Mouse (Mus musculus): ENCODE data around the gene Plxna3. TPM values are rescaled to one million over a fixed set of nuclear protein-coding genes. Genes with fewer than 3 reads are reported as not detected.
A peak's percentile ranks its signal among the peaks of the same experiment; 100 is the strongest.

The Plxna3 gene
- 21.2 and 25.3 TPM in 2 replicates for polyA plus RNA-seq (2015; fragmentation: Nextera tagmentation; extraction: Ambion mirVana)

DNA sequence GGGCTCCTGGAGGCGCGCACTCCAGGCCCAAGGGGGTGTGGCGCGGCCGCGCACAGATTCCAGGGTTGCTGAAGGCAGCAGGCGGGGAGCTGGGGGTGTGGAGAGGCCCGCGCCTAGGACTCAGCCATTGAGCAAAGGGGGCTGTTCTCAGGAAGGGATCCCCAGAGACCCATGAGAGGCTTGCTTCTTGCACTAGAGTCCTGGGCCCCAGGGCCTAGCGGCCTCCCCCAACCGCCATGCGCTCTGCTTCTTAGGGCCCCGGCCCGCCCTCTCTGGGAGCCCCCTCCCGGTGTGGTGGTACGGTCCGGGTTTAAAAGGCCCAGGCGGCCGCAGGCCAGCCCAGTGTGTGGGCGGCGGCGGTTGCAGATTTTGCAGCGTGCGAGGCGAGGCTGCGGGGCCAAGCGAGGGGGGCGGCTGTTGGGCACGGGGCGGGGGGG, at the start of gene Plxna3:
Gene Plxna3 (plus strand): TSS at position 342 of the 437 bp plus-strand sequence.
- Histone ChIP-seq H3K4me3 (peak within 1 kb of the TSS; percentile 51), H3K27me3 (no peaks in the 10 kb centered on the region), H3K9me3 (no peaks in the 10 kb centered on the region), H3K4me1 (peaks cover 16% of the 10 kb centered on the region), H3K4me2 (replicated peaks) (peak within 1 kb of the TSS; percentile 73), H3K27ac (peak within 1 kb of the TSS; percentile 74; the same call in 1 of the 2 replicates), H3K9ac (peak within 1 kb of the TSS; percentile 70), H3K36me3 (0 out of 2 replicates have a peak, but pooled peaks cover 6% of the 10 kb centered on the region)
- peak; percentile 96 for ATAC-seq (ENCODE audit: low FRiP score, low read depth)
- WGBS, result 12% methylated on average over 25 of the region's 30 CpGs

DNA sequence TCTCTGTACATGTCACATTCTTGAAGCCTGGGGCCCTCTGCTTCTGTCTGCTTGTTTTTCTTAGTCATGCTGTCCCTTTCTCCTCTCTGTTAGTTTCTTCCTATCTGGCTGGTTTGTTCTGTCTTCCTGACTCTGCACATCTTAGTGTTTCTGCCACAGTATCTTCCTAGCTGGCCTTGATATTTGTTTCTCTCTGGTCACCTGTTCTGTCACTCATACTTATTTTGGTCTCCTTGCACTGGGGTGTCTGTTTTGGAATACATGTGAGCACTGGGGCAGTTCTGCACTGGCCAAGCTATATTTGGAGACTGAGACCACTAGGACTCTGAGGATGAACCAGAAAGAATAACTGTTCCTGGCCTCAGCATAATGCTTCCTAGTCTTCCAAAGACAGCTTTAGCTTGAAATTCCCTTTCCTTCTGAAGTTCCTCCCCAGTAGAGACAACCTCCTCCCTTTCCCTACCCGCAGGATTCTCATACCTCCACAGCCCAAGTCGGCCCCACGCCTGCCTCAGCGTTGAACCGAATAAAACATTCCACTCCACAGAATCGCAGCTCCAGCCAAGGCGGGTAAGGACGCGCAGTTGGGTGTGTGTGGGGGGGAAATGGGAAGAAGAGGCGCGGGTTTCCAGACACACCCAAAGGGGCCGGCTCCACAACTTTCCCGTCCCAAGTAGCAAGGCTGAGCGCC, 47.7 kb upstream of the Plxna3 start:
- 16% methylated on average over 14 of the region's 14 CpGs for WGBS
- H3K9ac ChIP-seq, result peak overlapping the region; percentile 62
- ATAC-seq (ENCODE audit: low FRiP score, low read depth), result no peak

DNA sequence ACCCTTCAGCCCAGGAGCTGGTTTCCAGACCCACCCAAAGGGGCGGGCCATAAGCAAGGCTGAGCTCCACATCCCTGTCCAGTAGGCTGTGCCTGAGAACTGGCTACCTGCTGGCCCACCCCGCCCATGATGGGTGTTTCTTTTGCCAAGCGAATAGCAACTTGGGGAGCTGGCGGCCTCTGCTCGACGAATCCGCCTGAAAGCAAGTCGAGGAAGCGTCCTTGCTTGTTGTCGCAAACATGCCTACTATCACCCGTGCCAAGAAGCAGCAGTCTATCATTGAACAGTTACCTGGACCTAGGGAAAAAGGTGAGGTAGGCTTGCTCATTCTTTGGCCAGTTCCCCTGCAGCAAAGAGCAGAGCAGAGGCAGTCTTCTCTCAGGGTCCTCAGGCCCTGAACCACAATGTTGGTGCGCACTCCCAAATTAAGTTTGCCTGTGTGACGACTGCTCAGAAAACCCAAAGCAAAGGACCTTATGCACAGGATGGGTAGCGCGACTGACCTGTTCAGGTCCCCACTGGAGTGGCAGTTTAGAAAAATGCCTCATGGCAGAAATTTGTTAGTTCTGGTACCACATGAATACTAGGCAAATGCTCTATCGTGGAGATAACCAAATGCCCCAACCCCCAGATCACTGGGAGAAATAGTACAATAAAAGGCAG, 47.0 kb upstream of the Plxna3 start, which contains the start of the genes Taz and Dnase1l1:
Gene Taz (plus strand): TSS at position 181 of the 663 bp plus-strand sequence.
Gene Dnase1l1 (minus strand): TSS at position 606 of the 663 bp plus-strand sequence.
- WGBS, result 17% methylated on average over 16 of the region's 16 CpGs
- no peaks in the 10 kb centered on the region for H3K9me3 ChIP-seq
- peaks cover 13% of the 10 kb centered on the region for H3K4me1 ChIP-seq
- H3K27ac ChIP-seq, result peak within 1 kb of the TSS; percentile 77
- H3K27me3 ChIP-seq, result no peaks in the 10 kb centered on the region
- H3K9ac ChIP-seq, result peak within 1 kb of the TSS; percentile 79
- peak; percentile 94 for ATAC-seq (ENCODE audit: low FRiP score, low read depth)
- H3K4me3 ChIP-seq, result peak within 1 kb of the TSS; percentile 62
- peak within 1 kb of the TSS; percentile 76 for H3K4me2 ChIP-seq (replicated peaks)
- H3K36me3 ChIP-seq, result no peaks in the 10 kb centered on the region

More for the DNA sequence above, 47.7 kb upstream of the Plxna3 start:
- peaks cover 13% of the 10 kb centered on the region for H3K4me1 ChIP-seq
- H3K27ac ChIP-seq, result peak overlapping the region; percentile 69; the same call in 1 of the 2 replicates
- no peaks in the 10 kb centered on the region for H3K9me3 ChIP-seq
- H3K36me3 ChIP-seq, result no peaks in the 10 kb centered on the region
- peak overlapping the region; percentile 62 for H3K4me3 ChIP-seq
- no peaks in the 10 kb centered on the region for H3K27me3 ChIP-seq
- peak overlapping the region; percentile 76 for H3K4me2 ChIP-seq (replicated peaks)

DNA sequence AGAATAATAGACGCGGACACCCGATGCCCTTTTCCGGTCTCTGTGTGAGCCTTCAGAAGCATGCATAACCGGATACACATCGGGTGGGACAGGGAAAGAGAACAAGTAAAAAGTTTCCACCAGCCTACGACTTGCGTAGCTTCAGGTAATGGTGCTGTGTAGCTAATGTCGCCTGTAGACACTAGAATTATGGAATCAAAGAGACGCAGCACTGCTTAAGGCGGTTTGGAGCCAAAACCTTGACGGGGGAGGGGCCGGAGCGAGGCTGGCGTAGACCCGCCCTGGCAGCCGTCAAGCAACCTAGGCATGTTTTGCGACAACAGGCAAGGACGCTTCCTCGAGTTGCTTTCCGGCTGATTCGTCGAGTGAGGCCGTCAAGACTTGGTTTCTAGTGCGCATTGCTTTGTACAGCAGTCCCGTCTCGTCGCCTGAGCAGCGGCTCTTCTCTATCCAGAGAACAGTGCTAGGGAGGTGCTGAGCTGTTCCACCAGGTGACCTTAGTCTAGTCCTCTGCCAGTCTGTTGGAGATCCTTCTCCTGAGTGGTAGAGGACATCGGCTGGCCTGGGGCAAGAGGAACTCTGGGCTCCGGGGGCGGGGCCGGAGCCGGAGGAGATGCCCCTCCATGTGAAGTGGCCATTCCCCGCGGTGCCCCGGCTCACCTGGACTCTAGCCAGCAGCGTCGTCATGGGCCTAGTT, 46.3 kb upstream of the Plxna3 start:
- H3K9ac ChIP-seq, result peak overlapping the region; percentile 79
- H3K27ac ChIP-seq, result peak overlapping the region; percentile 77
- peak overlapping the region; percentile 62 for H3K4me3 ChIP-seq
- WGBS, result 20% methylated on average over 39 of the region's 39 CpGs
- no peaks in the 10 kb centered on the region for H3K27me3 ChIP-seq
- H3K9me3 ChIP-seq, result no peaks in the 10 kb centered on the region
- peaks cover 13% of the 10 kb centered on the region for H3K4me1 ChIP-seq
- H3K36me3 ChIP-seq, result no peaks in the 10 kb centered on the region
- peak; percentile 65 for ATAC-seq (ENCODE audit: low FRiP score, low read depth)
- peak overlapping the region; percentile 76 for H3K4me2 ChIP-seq (replicated peaks)

DNA sequence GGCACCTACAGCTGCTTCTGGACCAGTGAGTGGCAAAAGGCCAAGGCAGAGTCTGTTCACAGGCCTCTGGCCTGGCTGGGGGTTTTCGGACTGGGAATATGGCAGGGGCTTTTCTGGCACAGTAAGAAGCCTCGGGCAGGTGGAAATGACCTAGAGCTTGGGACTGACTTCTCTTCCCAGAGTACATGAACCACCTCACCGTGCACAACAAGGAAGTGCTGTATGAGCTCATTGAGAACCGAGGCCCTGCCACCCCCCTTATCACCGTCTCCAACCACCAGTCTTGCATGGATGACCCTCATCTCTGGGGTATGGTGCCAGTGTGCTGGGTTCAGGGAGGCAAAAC, 45.8 kb upstream of the Plxna3 start:
- Histone ChIP-seq H3K4me2 (replicated peaks) (peak overlapping the region; percentile 76), H3K4me3 (peak overlapping the region; percentile 62), H3K9me3 (no peaks in the 10 kb centered on the region), H3K36me3 (peaks cover 2% of the 10 kb centered on the region; the same call in 1 of the 2 replicates), H3K27ac (peak overlapping the region; percentile 58; the same call in 1 of the 2 replicates), H3K4me1 (peaks cover 13% of the 10 kb centered on the region), H3K9ac (peak overlapping the region; percentile 79), H3K27me3 (no peaks in the 10 kb centered on the region)
- WGBS, result 51% methylated on average over 5 of the region's 5 CpGs
- ATAC-seq (ENCODE audit: low FRiP score, low read depth), result 0 out of 2 replicates have a peak, but pooled peaks have one; percentile 16

DNA sequence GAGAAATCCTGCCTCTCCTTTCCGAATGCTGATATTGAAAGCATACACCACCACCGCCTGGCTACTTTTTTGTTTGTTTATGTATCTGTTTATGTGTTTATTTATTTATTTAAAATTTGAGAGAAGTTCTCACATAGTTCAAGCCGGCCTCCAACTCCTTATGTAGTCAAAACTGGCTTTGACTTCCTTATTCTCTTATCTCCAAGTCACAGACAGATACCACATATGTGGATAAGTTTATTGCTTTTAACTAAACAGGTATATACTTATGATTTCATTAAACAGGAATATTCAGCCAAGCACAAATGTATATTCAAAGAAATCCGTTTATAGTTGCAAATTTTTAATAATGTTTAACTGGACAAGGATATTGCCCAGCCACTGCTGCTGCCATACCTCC, 35.4 kb upstream of the Plxna3 start:
- Histone ChIP-seq H3K36me3 (peaks cover 17% of the 10 kb centered on the region), H3K4me3 (no peak overlapping the region), H3K27ac (no peak overlapping the region), H3K9me3 (no peaks in the 10 kb centered on the region), H3K27me3 (no peaks in the 10 kb centered on the region), H3K9ac (no peak overlapping the region), H3K4me2 (replicated peaks) (no peak overlapping the region), H3K4me1 (peaks cover 4% of the 10 kb centered on the region; the same call in 1 of the 2 replicates)
- no peak for ATAC-seq (ENCODE audit: low FRiP score, low read depth)
- WGBS, result 78% methylated on average over 4 of the region's 4 CpGs

DNA sequence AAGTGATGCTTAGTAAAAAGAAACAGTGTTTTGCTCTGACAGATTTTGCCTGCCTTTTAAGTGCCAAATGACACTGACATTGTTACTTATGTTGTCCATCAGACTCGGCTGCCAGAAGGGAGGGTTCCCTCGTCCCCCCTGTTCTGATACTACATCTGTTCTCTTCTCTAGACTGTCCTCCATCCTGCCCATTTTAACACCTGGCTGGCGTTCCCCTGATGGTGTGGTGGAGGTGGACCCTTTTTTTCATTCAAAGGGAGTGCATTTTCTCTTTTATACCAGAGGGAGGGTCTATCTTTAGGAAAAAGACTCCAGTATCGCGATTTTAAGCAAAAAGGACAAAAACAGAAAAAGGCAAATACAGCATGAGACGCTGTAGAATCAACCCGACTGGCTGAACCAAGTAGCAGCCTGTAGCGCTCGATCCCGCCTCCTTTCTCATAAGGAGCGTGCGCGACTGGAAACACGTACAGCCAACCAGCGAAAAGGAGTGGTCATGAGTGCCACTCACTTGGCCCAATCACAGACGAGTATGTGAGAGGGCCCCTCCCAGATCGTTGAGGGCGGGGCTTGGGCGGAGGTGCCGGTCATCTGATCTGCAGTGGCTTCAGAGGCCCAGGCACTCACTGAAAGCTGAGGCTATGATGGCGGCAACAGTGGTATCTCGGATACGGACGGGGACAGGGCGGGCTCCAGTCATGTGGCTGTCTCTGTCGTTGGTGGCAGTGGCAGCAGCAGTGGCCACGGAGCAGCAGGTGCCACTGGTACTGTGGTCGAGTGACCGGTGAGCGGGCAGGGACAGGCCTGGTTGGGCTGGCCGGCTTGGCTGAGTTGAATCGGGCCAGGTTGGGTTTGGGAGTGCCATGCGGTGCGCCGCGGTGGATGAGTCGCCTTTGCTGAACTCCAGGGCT, 32.1 kb upstream of the Plxna3 start, which contains the start of gene Atp6ap1:
Gene Atp6ap1 (plus strand): TSS at position 560 of the 911 bp plus-strand sequence.
- Histone ChIP-seq H3K4me1 (peaks cover 4% of the 10 kb centered on the region; the same call in 1 of the 2 replicates), H3K9ac (peak within 1 kb of the TSS; percentile 82), H3K27ac (no peak within 1 kb of the TSS; the same call in 1 of the 2 replicates), H3K9me3 (no peaks in the 10 kb centered on the region), H3K27me3 (no peaks in the 10 kb centered on the region), H3K36me3 (peaks cover 30% of the 10 kb centered on the region; the same call in 1 of the 2 replicates), H3K4me2 (replicated peaks) (peak within 1 kb of the TSS; percentile 72), H3K4me3 (peak within 1 kb of the TSS; percentile 61)
- ATAC-seq (ENCODE audit: low FRiP score, low read depth), result peak; percentile 98
- WGBS, result 19% methylated on average over 37 of the region's 37 CpGs

DNA sequence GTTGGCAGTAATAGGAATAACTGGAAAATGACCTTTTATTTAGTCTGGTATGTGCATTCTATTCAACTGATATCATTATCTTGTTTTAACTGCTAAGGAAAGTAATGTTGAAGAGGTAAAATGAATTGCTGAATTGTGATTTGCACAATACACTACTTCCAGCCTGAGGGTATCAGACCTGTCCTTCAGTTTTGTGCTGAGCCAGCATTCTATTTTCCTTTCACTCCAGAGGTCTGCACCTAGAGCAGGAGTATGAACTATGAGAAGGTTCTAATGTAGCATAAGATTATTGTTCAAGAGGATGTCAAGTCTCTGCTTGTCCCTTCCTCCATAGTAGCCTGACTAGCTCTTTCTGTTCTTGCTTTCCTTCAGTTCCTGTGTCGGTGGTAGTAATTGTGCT, 30.5 kb upstream of the Plxna3 start:
- no peak overlapping the region for H3K9ac ChIP-seq
- H3K27ac ChIP-seq, result no peak overlapping the region
- H3K27me3 ChIP-seq, result no peaks in the 10 kb centered on the region
- 86% methylated on average over 1 of the region's 1 CpGs for WGBS
- no peak for ATAC-seq (ENCODE audit: low FRiP score, low read depth)
- H3K4me3 ChIP-seq, result no peak overlapping the region
- peaks cover 45% of the 10 kb centered on the region; the same call in 1 of the 2 replicates for H3K36me3 ChIP-seq
- H3K9me3 ChIP-seq, result no peaks in the 10 kb centered on the region
- no peak overlapping the region for H3K4me2 ChIP-seq (replicated peaks)
- peaks cover 4% of the 10 kb centered on the region; the same call in 1 of the 2 replicates for H3K4me1 ChIP-seq

DNA sequence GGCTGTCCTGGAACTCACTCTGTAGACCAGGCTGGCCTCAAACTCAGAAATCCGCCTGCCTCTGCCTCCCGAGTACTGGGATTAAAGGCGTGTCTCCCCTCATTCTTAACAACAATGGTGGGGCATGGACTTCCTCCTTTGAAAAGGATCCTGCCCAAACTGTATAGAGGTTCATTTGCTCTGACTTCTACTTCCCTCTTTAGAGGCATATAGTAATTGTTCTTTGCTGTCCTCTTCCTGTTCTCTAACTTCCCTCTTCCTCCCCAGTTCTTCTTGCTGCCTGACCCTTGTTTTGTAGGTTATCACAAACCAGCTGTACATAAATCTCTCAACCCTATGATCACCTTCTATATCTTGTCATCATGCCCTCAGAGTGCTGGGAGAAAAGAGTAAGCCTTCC, 29.1 kb upstream of the Plxna3 start:
- Histone ChIP-seq H3K4me1 (peaks cover 4% of the 10 kb centered on the region; the same call in 1 of the 2 replicates), H3K36me3 (peaks cover 52% of the 10 kb centered on the region; the same call in 1 of the 2 replicates), H3K27ac (no peak overlapping the region), H3K9me3 (no peaks in the 10 kb centered on the region), H3K27me3 (no peaks in the 10 kb centered on the region), H3K9ac (no peak overlapping the region), H3K4me3 (no peak overlapping the region), H3K4me2 (replicated peaks) (no peak overlapping the region)
- 82% methylated on average over 3 of the region's 3 CpGs for WGBS
- ATAC-seq (ENCODE audit: low FRiP score, low read depth), result no peak

DNA sequence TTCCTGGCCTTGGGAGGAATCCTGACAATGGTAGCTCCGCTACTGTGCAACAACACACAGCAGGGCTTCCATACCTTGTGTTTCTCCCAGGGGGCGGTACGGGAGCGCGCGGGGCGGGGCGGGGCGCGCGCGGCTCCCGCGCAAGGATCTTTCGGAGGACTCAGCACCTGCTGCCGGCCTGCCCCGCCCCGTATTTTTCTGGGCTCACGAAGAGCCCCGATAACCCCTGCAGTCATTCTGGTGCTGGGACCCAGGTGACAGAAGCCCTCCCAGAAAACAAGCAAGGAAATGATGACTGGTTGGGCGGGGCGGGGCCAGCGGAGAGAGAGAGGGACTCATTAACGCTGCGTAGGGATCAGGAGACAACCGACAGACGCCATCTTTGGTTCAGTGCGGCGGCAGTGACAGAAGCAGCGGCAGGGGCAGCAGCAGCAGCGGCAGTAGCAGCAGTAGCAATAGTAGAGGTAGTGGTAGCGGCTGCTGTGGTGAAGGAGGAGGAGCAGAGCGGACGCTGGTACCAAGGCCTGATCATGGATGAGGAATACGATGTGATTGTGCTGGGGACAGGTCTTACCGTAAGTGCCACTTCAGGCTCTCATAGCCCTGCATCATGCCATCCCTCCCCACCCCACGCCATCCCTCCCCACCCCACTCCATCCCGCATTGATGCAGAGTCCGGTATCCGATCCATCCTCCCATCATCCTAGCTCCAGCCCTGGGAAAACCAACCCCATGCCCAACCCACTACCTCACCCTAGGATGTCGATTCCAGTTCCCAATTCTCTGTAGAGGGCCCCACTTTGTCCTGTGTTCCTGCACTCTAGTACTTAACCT, 23.8 kb upstream of the Plxna3 start, which contains the start of gene Gdi1:
Gene Gdi1 (plus strand): TSS at position 132 of the 834 bp plus-strand sequence.
- WGBS, result 15% methylated on average over 35 of the region's 41 CpGs
- Histone ChIP-seq H3K4me3 (peak within 1 kb of the TSS; percentile 59), H3K4me1 (peaks cover 10% of the 10 kb centered on the region; the same call in 1 of the 2 replicates), H3K4me2 (replicated peaks) (peak within 1 kb of the TSS; percentile 74), H3K9ac (peak within 1 kb of the TSS; percentile 77), H3K9me3 (no peaks in the 10 kb centered on the region), H3K36me3 (peaks cover 72% of the 10 kb centered on the region), H3K27ac (peak within 1 kb of the TSS; percentile 81), H3K27me3 (no peaks in the 10 kb centered on the region)
- ATAC-seq (ENCODE audit: low FRiP score, low read depth), result peak; percentile 85
